Mouse (Mus musculus): ENCODE results near the gene Gprc5d.

DNA sequence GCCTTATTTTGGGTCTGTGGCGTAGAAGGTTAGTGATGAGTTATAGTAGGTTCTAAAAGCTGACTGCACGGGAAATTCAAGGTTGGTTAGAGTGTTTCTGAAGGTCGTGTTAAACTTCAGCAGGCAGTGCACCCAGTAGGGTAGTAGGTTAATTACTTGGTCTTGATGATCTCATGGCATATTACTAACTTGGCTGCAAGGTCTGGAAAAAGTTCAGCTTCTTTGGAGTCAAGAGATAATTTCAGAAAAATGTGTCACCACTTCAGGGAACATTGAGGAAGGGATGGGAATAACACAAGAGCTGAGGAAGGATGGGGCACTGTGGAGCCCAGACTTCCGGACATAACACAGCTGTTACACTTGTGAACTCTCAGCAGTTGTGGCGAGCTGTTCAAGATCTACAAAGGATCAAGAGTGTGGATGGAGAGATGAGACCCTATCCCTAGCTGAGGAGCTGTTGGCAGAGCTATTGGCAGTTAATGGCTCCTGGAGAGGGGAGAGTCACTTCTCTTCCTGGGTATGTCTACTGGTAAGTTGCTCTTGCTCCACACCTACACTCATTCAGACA lies 15.3 kb downstream of the Gprc5d start:
- TF ChIP-seq CHD1 (IDR thresholded peaks at IDR 0.05; ENCODE audit: low read depth, low read length) (no peak), JUND (conservative IDR thresholded peaks at IDR 0.05; ENCODE audit: low read depth, low read length) (no peak), CTCF (conservative IDR thresholded peaks at IDR 0.05 in 1 of 2, IDR thresholded peaks at IDR 0.05 in 1 of 2; ENCODE audit: low read depth in 2 of 2, low read length in 2 of 2) (no peak), TCF12 (IDR thresholded peaks at IDR 0.05; ENCODE audit: low read depth, low read length) (no peak), MAX (IDR thresholded peaks at IDR 0.05; ENCODE audit: low read length) (no peak), EP300 (IDR thresholded peaks at IDR 0.05; ENCODE audit: low read length) (no peak), POLR2A (IDR thresholded peaks at IDR 0.05; ENCODE audit: low read depth, low read length) (no peak), MEF2A (IDR thresholded peaks at IDR 0.05; ENCODE audit: borderline replicate concordance, low read depth, low read length) (no peak), ZC3H11A (IDR thresholded peaks at IDR 0.05; ENCODE audit: low read depth, low read length) (no peak), E2F4 (IDR thresholded peaks at IDR 0.05; ENCODE audit: insufficient replicate concordance, low read depth, low read length) (no peak), ETS1 (conservative IDR thresholded peaks at IDR 0.05; ENCODE audit: low read depth, low read length) (no peak), SMC3 (IDR thresholded peaks at IDR 0.05; ENCODE audit: low read depth, low read length) (no peak)
